Mouse (Mus musculus): ENCODE measurements around the gene Cenpp. TPM values are rescaled to one million over a fixed set of nuclear protein-coding genes. Genes with fewer than 3 reads are reported as not detected.

Cenpp gene
- polyA plus RNA-seq, 1 experiment from 2014 or later = 37.1 TPM

GRCm38 (mm10) chr13:49485388-49485787 is 167.2 kb downstream of the Cenpp start:
- H3K4me1 ChIP-seq = no peaks in the 10 kb centered on the region
- no peak overlapping the region for H3K4me3 ChIP-seq
- H3K27ac ChIP-seq = no peak overlapping the region
- no peaks in the 10 kb centered on the region for H3K27me3 ChIP-seq (ENCODE audit: poor library complexity, severe bottlenecking)
- WGBS = 94% methylated on average over 5 of the region's 5 CpGs
- no peaks in the 10 kb centered on the region for H3K9me3 ChIP-seq
- no peaks in the 10 kb centered on the region for H3K36me3 ChIP-seq (replicated peaks)
- DNase-seq (ENCODE audit: extremely low spot score, low spot score) = no peak

GRCm38 (mm10) chr13:49480551-49480950 is 172.0 kb downstream of the Cenpp start:
- 74% methylated on average over 5 of the region's 5 CpGs for WGBS

GRCm38 (mm10) chr13:49480057-49480456 is 172.5 kb downstream of the Cenpp start:
- WGBS = 92% methylated on average over 2 of the region's 2 CpGs
- no peaks in the 10 kb centered on the region for H3K36me3 ChIP-seq (replicated peaks)
- H3K27ac ChIP-seq = no peak overlapping the region
- H3K4me3 ChIP-seq = no peak overlapping the region
- H3K27me3 ChIP-seq (ENCODE audit: poor library complexity, severe bottlenecking) = no peaks in the 10 kb centered on the region
- DNase-seq (ENCODE audit: extremely low spot score, low spot score) = no peak
- no peaks in the 10 kb centered on the region for H3K4me1 ChIP-seq
- no peaks in the 10 kb centered on the region for H3K9me3 ChIP-seq

More at GRCm38 (mm10) chr13:49480551-49480950, 172.0 kb downstream of the Cenpp start:
- H3K27me3 ChIP-seq (ENCODE audit: poor library complexity, severe bottlenecking) = no peaks in the 10 kb centered on the region
- H3K36me3 ChIP-seq (replicated peaks) = no peaks in the 10 kb centered on the region
- H3K4me1 ChIP-seq = no peaks in the 10 kb centered on the region
- no peak for DNase-seq (ENCODE audit: extremely low spot score, low spot score)
- no peaks in the 10 kb centered on the region for H3K9me3 ChIP-seq
- no peak overlapping the region for H3K27ac ChIP-seq
- no peak overlapping the region for H3K4me3 ChIP-seq

- Histone ChIP-seq H3K9me3 (no peaks in the 10 kb centered on the region), H3K4me1 (no peaks in the 10 kb centered on the region), H3K36me3 (replicated peaks) (no peaks in the 10 kb centered on the region), H3K4me3 (no peak overlapping the region), H3K27me3 (ENCODE audit: poor library complexity, severe bottlenecking) (no peaks in the 10 kb centered on the region), H3K27ac (no peak overlapping the region)
- no peak for DNase-seq (ENCODE audit: extremely low spot score, low spot score)
- 90% methylated on average over 4 of the region's 4 CpGs for WGBS
Measured at GRCm38 (mm10) chr13:49479399-49479798, 173.2 kb downstream of the Cenpp start.

- DNase-seq (ENCODE audit: extremely low spot score, low spot score) = no peak
- Histone ChIP-seq H3K36me3 (replicated peaks) (no peaks in the 10 kb centered on the region), H3K27ac (no peak overlapping the region), H3K4me3 (no peak overlapping the region), H3K4me1 (no peaks in the 10 kb centered on the region), H3K9me3 (no peaks in the 10 kb centered on the region), H3K27me3 (ENCODE audit: poor library complexity, severe bottlenecking) (no peaks in the 10 kb centered on the region)
- 89% methylated on average over 6 of the region's 6 CpGs for WGBS
Measured at GRCm38 (mm10) chr13:49478851-49479374, 173.7 kb downstream of the Cenpp start.

GRCm38 (mm10) chr13:49477887-49478286 is 174.7 kb downstream of the Cenpp start:
- Histone ChIP-seq H3K4me1 (no peaks in the 10 kb centered on the region), H3K27me3 (ENCODE audit: poor library complexity, severe bottlenecking) (no peaks in the 10 kb centered on the region), H3K36me3 (replicated peaks) (no peaks in the 10 kb centered on the region), H3K27ac (no peak overlapping the region), H3K4me3 (no peak overlapping the region), H3K9me3 (no peaks in the 10 kb centered on the region)
- DNase-seq (ENCODE audit: extremely low spot score, low spot score) = no peak
- WGBS = 92% methylated on average over 3 of the region's 3 CpGs

GRCm38 (mm10) chr13:49472676-49473005 is 179.9 kb downstream of the Cenpp start:
- H3K9me3 ChIP-seq = no peaks in the 10 kb centered on the region
- no peak overlapping the region for H3K4me3 ChIP-seq
- 0 out of 2 replicates have a peak, but pooled peaks cover 3% of the 10 kb centered on the region for H3K36me3 ChIP-seq (replicated peaks)
- no peak overlapping the region for H3K27ac ChIP-seq
- DNase-seq (ENCODE audit: extremely low spot score, low spot score) = no peak
- 97% methylated on average over 6 of the region's 6 CpGs for WGBS
- no peaks in the 10 kb centered on the region for H3K4me1 ChIP-seq
- H3K27me3 ChIP-seq (ENCODE audit: poor library complexity, severe bottlenecking) = no peaks in the 10 kb centered on the region

GRCm38 (mm10) chr13:49471981-49472675 is 180.5 kb downstream of the Cenpp start:
- no peaks in the 10 kb centered on the region for H3K9me3 ChIP-seq
- no peak overlapping the region for H3K27ac ChIP-seq
- no peak overlapping the region for H3K4me3 ChIP-seq
- 75% methylated on average over 4 of the region's 4 CpGs for WGBS
- no peak for DNase-seq (ENCODE audit: extremely low spot score, low spot score)
- no peaks in the 10 kb centered on the region for H3K4me1 ChIP-seq
- 0 out of 2 replicates have a peak, but pooled peaks cover 3% of the 10 kb centered on the region for H3K36me3 ChIP-seq (replicated peaks)
- no peaks in the 10 kb centered on the region for H3K27me3 ChIP-seq (ENCODE audit: poor library complexity, severe bottlenecking)

GRCm38 (mm10) chr13:49470806-49471205 is 181.8 kb downstream of the Cenpp start:
- DNase-seq (ENCODE audit: extremely low spot score, low spot score) = no peak
- H3K36me3 ChIP-seq (replicated peaks) = peaks cover 4% of the 10 kb centered on the region
- no peak overlapping the region for H3K27ac ChIP-seq
- no peaks in the 10 kb centered on the region for H3K27me3 ChIP-seq (ENCODE audit: poor library complexity, severe bottlenecking)
- no peaks in the 10 kb centered on the region for H3K9me3 ChIP-seq
- no peak overlapping the region for H3K4me3 ChIP-seq
- 81% methylated on average over 4 of the region's 4 CpGs for WGBS
- H3K4me1 ChIP-seq = no peaks in the 10 kb centered on the region

GRCm38 (mm10) chr13:49470319-49470718 is 182.3 kb downstream of the Cenpp start:
- WGBS = 84% methylated on average over 4 of the region's 4 CpGs

GRCm38 (mm10) chr13:49469002-49469401 is 183.6 kb downstream of the Cenpp start:
- Histone ChIP-seq H3K4me3 (no peak overlapping the region), H3K27ac (no peak overlapping the region), H3K27me3 (ENCODE audit: poor library complexity, severe bottlenecking) (no peaks in the 10 kb centered on the region), H3K36me3 (replicated peaks) (peaks cover 22% of the 10 kb centered on the region), H3K4me1 (no peaks in the 10 kb centered on the region), H3K9me3 (no peaks in the 10 kb centered on the region)
- DNase-seq (ENCODE audit: extremely low spot score, low spot score) = no peak
- WGBS = 96% methylated on average over 5 of the region's 5 CpGs

More at GRCm38 (mm10) chr13:49470319-49470718, 182.3 kb downstream of the Cenpp start:
- DNase-seq (ENCODE audit: extremely low spot score, low spot score) = no peak
- Histone ChIP-seq H3K36me3 (replicated peaks) (peaks cover 9% of the 10 kb centered on the region), H3K27me3 (ENCODE audit: poor library complexity, severe bottlenecking) (no peaks in the 10 kb centered on the region), H3K4me3 (no peak overlapping the region), H3K9me3 (no peaks in the 10 kb centered on the region), H3K4me1 (no peaks in the 10 kb centered on the region), H3K27ac (no peak overlapping the region)

GRCm38 (mm10) chr13:49467585-49467984 is 185.0 kb downstream of the Cenpp start:
- DNase-seq (ENCODE audit: extremely low spot score, low spot score) = no peak
- 75% methylated on average over 2 of the region's 2 CpGs for WGBS

GRCm38 (mm10) chr13:49466393-49467075 is 186.1 kb downstream of the Cenpp start:
- Histone ChIP-seq H3K27me3 (ENCODE audit: poor library complexity, severe bottlenecking) (no peaks in the 10 kb centered on the region), H3K4me1 (no peaks in the 10 kb centered on the region), H3K9me3 (no peaks in the 10 kb centered on the region), H3K27ac (no peak overlapping the region), H3K4me3 (no peak overlapping the region), H3K36me3 (replicated peaks) (peaks cover 45% of the 10 kb centered on the region)
- DNase-seq (ENCODE audit: extremely low spot score, low spot score) = no peak
- WGBS = 86% methylated on average over 11 of the region's 11 CpGs

More at GRCm38 (mm10) chr13:49467585-49467984, 185.0 kb downstream of the Cenpp start:
- no peaks in the 10 kb centered on the region for H3K27me3 ChIP-seq (ENCODE audit: poor library complexity, severe bottlenecking)
- H3K9me3 ChIP-seq = no peaks in the 10 kb centered on the region
- no peak overlapping the region for H3K27ac ChIP-seq
- H3K4me1 ChIP-seq = no peaks in the 10 kb centered on the region
- H3K4me3 ChIP-seq = no peak overlapping the region
- H3K36me3 ChIP-seq (replicated peaks) = peaks cover 34% of the 10 kb centered on the region
